Mouse (Mus musculus): ENCODE measurements around the gene Klhl29. TPM values are rescaled to one million over a fixed set of nuclear protein-coding genes. Genes with fewer than 3 reads are reported as not detected.

Klhl29 gene
- total RNA-seq (2022): under 1 TPM; 0.24 to 0.72 (median 0.39) TPM

DNA sequence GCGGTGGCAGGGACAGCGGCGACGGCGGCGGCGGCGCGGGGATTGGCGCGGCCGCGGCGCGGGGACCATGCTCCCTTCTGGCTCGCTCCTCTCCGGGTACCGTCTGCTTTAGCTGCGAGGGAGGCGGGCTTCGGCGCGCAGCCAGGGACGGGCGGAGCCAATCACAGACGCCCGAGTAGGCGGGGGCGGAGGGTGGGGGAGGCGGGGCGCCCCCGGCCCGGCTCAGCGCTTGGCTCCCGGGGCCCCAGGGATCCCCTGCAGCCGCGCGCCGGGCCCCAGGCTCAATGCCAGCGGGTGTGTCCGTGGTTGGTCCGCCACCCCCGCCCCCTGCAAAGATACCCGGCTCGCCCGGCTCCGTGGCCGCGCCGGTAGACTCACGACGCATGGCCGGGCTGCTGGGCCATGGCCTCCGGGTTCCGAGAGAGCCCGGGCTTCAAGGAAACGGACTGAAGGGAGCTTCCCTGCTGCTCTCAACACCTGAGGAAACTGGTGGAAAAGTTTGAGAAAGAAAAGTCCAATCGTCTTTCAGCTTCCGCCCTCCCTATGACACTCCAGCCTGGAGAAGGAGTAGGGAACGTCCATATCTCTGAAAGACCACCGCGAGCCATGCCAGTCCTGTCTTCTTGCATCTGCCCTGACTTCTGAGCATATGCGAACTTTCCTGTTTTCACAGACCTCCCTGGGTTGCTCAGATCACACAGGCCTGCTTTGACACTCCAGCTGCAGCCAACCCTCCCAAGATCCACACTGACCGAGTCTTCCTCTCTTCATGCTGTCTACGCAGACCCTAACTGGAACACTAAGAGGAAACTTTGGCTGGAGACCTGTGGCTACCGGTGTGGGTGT lies at the start of gene Klhl29:
Klhl29 (minus strand) TSS at position 67 of the 846 bp plus-strand sequence.
- peak; percentile 66 for DNase-seq (ENCODE audit: low spot score)

- no peak for DNase-seq (ENCODE audit: low spot score)
Measured at GRCm38 (mm10) chr12:5425276-5425675, 49.8 kb upstream of the Klhl29 start.

DNA sequence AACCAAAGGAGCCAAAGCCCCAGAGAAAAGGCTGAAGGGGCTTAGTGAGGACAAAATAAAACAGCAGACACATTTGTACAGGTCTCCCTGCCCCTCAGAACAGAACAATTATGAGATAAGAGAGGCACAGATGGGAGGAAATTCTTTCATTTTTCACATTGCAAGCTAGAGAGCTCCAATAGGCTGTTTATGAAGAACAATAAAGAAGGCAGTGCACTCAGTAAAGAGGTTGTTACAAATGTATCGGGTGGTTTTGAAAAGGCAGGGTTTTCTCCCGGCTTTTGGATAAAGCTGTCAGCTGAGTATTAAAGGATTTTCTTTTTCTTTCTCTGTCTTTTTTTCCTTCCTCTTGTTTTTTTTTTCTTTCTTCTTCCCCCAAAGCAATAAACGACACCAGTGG lies 40.3 kb upstream of the Klhl29 start:
- DNase-seq (ENCODE audit: low spot score): no peak

DNA sequence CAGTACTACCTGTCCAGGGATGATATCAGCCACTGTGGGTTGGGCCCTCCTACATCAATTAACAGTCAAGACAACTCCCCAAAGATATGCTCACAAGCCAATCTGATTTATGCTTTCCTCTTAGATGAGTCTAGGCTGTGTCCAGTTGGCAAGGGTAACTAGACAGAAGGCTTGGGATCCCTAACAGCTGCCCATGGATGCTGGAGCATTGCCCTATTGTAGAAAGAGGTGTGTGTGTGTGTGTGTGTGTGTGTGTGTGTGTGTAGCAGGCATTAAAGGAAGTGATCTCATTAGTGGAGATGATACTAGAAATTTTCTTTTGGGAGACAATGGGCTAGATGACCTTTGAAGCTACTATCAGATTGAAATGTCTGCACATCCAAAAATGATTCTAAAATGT lies 38.5 kb upstream of the Klhl29 start:
- no peak for DNase-seq (ENCODE audit: low spot score)

DNA sequence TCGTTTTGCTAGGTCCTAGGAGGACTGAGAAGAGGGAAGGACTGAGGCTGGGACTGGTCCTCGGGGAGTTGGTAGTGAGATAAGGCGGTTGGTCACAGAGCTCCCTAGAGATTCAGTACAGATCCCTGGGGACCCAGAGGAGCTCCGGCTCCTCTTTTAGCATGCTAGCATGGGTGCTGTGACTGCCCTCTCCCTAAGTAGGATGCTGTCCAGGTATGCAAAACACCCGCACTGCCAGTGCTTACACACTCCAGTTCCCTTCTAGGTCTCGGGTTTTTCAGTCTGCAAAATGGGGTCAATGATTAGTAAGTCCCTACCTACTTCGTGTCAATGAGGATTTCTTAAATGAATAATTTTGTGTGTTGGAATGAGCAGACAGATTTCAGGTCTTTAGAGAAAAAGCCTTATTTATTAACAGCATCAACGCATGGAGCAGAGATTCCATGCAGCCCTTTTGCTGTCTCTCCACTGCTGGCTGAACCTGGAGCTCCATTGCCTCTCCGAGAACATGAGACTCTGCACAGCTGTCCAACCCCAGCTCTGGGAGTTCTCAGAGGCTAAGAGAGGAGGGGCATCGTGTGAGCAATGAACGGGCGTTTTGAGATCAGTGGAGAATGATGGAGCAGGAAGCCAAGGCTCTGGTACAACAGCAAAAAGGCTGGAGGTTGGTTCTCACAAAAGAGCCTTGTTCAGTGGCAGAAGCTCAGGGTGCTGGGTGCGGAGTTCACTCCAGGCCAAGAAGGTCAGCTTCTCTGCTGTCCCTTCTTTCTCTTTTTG lies 36.5 kb upstream of the Klhl29 start:
- no peak for DNase-seq (ENCODE audit: low spot score)

DNA sequence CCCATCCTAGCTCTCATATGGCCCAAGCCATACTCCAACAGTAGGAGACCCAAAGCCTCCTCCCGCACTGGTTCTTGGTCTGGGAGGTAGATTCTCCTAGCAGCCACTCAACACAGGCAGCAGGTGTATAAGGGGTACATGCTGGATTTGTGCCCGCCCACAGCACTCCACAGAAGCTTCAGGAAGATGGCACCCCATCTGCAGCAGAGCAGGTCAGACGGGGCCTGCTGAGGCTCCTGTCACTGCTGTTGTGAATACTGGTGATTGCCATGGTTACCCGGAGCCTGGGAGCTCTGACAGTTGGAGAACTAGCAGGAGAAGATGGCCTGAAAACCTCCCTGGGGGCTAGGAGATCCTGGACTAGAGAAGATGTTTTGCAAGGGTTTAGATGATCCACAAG lies 35.9 kb upstream of the Klhl29 start:
- no peak for DNase-seq (ENCODE audit: low spot score)

DNA sequence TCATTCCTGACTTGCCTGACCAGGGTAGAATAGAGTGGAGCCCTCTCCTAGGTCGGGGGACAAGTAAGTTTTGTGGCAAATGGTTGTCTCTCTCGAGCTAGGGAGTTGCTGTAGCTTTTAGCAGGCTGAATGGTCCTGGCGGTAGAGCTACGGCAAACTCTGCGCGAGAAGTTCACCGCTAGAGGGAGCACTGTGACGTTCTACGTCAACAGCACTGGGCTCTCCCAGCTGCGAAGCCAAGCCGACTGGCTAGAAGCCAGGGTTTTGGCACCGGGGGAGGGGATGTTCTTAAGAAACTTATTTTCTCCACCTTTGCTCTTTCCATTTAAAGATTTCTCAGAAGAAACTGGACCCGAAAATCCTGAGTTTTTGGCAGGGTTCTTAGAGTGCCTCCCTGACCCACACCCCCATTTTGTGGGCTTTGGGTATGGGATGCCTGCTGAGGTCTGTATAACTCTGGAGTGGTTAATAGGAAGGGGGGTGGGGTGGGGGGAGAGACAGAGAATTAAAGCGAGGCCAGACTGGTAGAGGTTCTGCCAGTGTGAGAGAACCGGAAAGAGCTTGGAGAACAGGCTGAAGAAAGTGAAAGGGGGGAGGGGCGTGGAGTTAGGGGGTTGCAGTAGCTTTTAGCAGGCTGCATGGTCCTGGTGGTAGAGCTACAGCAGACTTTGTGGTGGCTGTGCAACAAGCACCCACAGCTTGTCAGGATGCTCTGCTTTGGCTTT lies 35.1 kb upstream of the Klhl29 start:
- DNase-seq (ENCODE audit: low spot score): peak; percentile 72

- no peak for DNase-seq (ENCODE audit: low spot score)
Measured at GRCm38 (mm10) chr12:5407175-5407574, 31.7 kb upstream of the Klhl29 start.

- no peak for DNase-seq (ENCODE audit: low spot score)
Measured at GRCm38 (mm10) chr12:5397423-5397822, 21.9 kb upstream of the Klhl29 start.

DNA sequence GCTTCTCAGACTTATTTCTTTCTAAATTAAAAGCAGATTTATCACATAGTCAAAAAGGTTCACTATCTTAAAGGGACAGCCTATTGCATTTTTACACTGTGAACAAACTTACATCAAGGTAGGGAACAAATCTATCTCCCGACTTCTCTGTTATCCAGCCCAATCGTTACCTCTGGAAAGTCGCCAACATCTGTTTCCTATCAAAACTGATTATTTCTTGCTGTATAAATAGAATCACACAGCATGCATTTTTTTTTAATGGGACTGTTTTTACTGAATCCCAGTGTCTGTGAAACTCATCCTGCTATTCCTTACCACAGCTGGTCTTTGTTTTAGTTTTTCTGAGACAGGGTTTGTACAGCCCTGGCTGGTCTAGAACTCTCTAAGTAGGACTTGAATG lies 19.7 kb upstream of the Klhl29 start:
- DNase-seq (ENCODE audit: low spot score): no peak

DNA sequence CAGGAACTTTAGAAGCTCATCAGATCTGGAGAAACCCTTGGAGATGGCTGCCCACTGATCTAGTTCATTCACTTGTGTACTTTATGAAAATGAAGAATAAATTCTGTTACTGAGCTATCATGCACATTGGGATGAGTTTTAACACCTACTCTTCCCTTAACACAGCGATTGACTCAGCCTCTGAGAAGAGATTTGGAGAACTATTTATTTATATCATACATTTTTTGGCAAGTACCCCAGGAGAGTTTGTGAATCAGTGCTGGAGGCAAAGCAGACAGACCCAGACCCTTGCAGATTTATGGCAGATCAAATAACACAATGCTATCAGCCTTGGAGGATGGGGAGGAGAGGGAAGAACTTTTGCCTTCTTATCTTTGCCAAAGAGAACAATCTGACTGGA lies 11.6 kb upstream of the Klhl29 start:
- DNase-seq (ENCODE audit: low spot score): no peak

- DNase-seq (ENCODE audit: low spot score): no peak
Measured at GRCm38 (mm10) chr12:5386688-5387087, 11.2 kb upstream of the Klhl29 start.

DNA sequence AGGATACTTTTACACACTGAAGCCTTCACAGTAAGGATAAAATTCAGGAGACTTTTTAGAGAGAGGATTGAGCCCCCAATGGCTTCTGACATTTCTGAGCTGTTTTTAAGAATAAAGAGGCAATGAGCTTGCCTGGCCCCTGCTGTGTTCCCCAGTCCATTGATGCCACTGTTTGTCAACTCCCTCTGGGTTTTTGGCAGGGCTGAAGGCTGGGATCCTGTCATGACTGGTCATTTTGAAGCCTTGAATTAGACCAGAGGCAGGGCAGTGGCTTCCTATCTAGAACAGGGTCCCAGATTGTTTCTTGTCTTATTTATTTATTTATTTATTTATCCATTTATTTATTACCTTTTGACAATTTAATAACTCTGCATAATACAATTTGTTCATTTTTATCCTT lies 6.2 kb upstream of the Klhl29 start:
- DNase-seq (ENCODE audit: low spot score): no peak

- no peak for DNase-seq (ENCODE audit: low spot score)
Measured at GRCm38 (mm10) chr12:5374684-5375615, 532 bp downstream of the Klhl29 start.

DNA sequence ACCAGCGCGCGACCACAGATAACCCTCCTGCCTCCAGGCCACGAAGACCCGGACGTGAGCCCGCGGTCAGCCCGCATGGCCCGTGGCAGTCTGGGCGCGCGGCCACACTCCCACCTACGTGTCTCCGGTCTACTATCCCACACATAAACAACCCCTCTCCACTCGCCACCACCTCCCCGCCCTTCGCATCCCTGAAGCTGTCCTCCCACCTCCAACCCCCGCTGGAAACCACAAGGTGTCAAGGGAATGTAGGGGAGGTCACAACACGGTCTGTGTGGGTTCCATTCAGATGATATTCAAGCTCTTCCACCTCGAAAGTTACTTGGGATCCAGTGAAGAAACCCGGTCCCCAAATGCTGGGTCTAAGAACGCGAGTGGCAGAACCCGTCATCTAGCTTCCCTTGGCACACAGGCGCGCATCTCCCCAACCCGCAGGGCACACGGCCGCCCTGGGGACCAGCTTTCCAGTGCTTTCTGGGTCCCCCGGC lies 1.2 kb downstream of the Klhl29 start:
- no peak for DNase-seq (ENCODE audit: low spot score)

GRCm38 (mm10) chr12:5373641-5374195 lies 1.8 kb downstream of the Klhl29 start:
- DNase-seq (ENCODE audit: low spot score): peak; percentile 2

DNA sequence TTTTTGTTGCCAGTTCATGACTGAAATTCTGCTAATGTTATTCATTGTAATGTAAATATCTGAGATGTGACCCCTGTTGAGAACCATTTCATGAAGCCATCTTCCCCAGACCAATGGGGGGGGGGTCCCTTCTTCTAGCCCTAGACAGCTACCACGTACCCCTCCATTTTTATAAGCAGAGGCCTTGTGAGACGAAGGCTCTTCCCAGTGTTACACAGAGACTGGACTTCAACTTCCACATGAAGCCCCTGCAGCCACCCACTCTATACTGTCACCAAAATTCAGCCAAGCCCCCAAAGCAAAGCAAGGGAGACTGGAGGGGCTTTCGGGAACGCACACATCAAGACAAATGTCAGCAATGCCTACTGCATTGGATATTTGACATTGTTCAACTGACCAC lies 6.1 kb downstream of the Klhl29 start:
- no peak for DNase-seq (ENCODE audit: low spot score)

DNA sequence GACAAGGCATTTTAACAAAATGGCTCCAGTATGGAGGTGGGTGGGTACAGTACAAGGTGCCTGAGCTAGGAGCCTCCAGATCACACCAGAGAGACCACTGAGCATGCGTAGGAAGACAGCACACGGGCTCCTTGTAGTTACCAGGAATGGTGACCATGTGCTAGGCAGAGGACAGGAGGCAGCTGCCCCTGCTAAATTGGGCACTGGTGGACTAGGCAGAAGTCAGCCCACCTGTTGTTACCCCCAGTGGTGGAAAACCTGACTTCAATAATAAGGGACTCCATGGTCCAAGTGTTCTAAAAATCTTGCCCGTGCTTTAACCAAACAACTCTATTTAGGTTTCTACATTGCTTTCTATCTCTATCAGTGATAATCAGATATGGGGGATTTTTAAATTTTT lies 10.6 kb downstream of the Klhl29 start:
- no peak for DNase-seq (ENCODE audit: low spot score)

DNA sequence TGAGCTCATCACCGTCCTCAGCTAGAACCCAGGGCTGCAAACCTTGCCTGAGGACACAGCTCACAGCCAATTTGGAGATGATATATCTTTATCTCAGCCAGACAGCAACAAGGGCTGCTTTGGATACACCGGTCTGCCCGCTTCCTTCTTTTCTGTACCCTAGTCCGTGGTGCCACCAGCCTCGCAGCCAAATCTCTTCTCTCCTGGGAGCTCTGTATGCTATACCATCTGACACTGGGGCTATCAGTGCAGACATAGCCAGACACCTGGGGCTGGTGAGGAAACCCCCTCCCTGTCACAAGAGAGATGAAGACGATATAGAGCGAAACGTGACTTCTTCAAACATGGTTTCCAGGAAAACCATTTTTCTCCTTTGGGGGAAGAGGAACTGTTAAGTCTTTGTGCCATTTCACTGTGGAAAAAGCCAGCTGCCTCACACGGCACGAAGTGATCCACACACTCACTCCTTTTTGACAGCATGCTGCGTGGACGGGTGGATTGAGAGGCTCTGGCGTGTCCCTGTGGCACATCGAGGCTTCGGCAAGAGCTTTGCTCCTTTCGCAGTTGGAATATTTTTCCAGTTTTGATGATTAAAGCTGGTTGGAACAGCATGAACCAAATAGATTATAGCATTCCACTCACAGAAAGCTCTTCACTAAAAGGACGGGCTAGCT lies 11.4 kb downstream of the Klhl29 start:
- DNase-seq (ENCODE audit: low spot score): no peak

- no peak for DNase-seq (ENCODE audit: low spot score)
Measured at GRCm38 (mm10) chr12:5359065-5359464, 16.4 kb downstream of the Klhl29 start.
